Mouse (Mus musculus) liver, embryonic 11.5 days (tissue): Measurements from ENCODE around the gene Lamb1. TPM values are rescaled to one million over a fixed set of nuclear protein-coding genes. Genes with fewer than 3 reads are reported as not detected.

Experiments used
- ATAC-seq: fragments of 200-750 bp; cut with Nextera tagmentation; replicated peaks from 2 replicates; pipeline ENCODE4 v1.8.0; 2017; ENCODE audit warnings: moderate number of reproducible peaks, mild to moderate bottlenecking, moderate TSS enrichment, moderate library complexity; ENCODE audit not compliant: low FRiP score
- DNase-seq: peaks from one replicate; pipeline ENCODE4 v3.0.0-alpha.2; 2017; ENCODE audit warnings: low spot score
- H3K27ac ChIP-seq: fragments of 300-500 bp; sonication (generic); 2 replicates; pipeline ENCODE4 v1.5.1; 2014; ENCODE audit warnings: mild to moderate bottlenecking, low read depth, low read length, control low read depth
- H3K27me3 ChIP-seq: fragments of 300-500 bp; sonication (generic); replicated peaks from 2 replicates; pipeline ENCODE4 v1.6.1; 2014; ENCODE audit warnings: low read length, mixed read lengths; ENCODE audit not compliant: control insufficient read depth, insufficient read depth
- H3K36me3 ChIP-seq: fragments of 300-500 bp; sonication (generic); 2 replicates; pipeline ENCODE4 v1.6.1; 2014; ENCODE audit warnings: mild to moderate bottlenecking, low read length, moderate library complexity, mixed read lengths; ENCODE audit not compliant: control insufficient read depth, insufficient read depth
- H3K4me1 ChIP-seq: fragments of 300-500 bp; sonication (generic); replicated peaks from 2 replicates; pipeline ENCODE4 v1.6.1; 2014; ENCODE audit warnings: low read length, mixed read lengths; ENCODE audit not compliant: control insufficient read depth, insufficient read depth
- H3K4me2 ChIP-seq: fragments of 300-500 bp; sonication (generic); 2 replicates; pipeline ENCODE4 v1.6.1; 2014; ENCODE audit warnings: mild to moderate bottlenecking, control low read depth, moderate library complexity
- H3K4me3 ChIP-seq: fragments of 300-500 bp; sonication (generic); 2 replicates; pipeline ENCODE4 v1.5.1; 2014; ENCODE audit warnings: low read depth, low read length, control low read depth
- H3K9ac ChIP-seq: fragments of 300-500 bp; sonication (generic); 2 replicates; pipeline ENCODE4 v1.6.1; 2014; ENCODE audit warnings: low read depth, low read length, control low read depth
- H3K9me3 ChIP-seq: fragments of 300-500 bp; sonication (generic); 2 replicates; pipeline ENCODE4 v1.6.1; 2016; ENCODE audit warnings: low read length, inconsistent platforms, mixed read lengths; ENCODE audit not compliant: control insufficient read depth
- WGBS: fragments of 180-500 bp; shearing (Covaris S2); extraction: QIAGEN DNeasy Blood & Tissue Kit; methylation state at CpG from one replicate; pipeline ENCODE4 v1.1.7; 2014; 5-methylcytosine and 5-hydroxymethylcytosine counted together
- polyA plus RNA-seq: library from polyadenylated mRNA; unstranded; fragments of >200 nt; fragmentation: Nextera tagmentation; extraction: Ambion mirVana; gene quantifications from 2 replicates; pipeline ENCODE4 v1.2.1, GENCODE M21; 2014

Gene Lamb1
- polyA plus RNA-seq, 1 experiment from 2014 or later, result 17.0 TPM

DNA sequence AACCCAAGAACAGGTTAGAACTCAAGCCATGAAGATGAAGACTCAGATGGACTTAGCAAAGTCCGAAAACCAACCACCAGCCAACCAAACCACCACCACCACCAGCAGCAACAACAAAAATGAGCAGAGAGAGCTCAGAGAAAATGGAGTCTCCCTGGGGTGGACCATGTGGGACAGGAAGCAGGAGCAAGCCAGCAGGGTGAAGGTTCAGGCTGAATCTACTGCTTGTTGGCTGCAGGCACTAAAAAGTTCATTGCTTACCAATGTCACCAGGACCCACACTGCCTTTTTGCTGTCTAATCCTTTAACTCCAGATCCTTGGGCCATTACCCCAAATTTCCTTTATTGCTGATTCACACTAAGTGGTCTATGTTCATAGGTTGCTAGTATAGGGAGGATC is 32.4 kb upstream of the Lamb1 start:
- H3K9ac ChIP-seq, result no peak overlapping the region
- no peaks in the 10 kb centered on the region for H3K36me3 ChIP-seq
- no peaks in the 10 kb centered on the region for H3K27me3 ChIP-seq
- H3K4me2 ChIP-seq, result no peak overlapping the region
- H3K27ac ChIP-seq, result no peak overlapping the region
- 65% methylated on average over 1 of the region's 1 CpGs for whole genome bisulfite sequencing
- H3K9me3 ChIP-seq, result no peaks in the 10 kb centered on the region
- no peaks in the 10 kb centered on the region for H3K4me1 ChIP-seq
- DNase-seq (no peak), ATAC-seq (no peak)
- H3K4me3 ChIP-seq, result no peak overlapping the region

DNA sequence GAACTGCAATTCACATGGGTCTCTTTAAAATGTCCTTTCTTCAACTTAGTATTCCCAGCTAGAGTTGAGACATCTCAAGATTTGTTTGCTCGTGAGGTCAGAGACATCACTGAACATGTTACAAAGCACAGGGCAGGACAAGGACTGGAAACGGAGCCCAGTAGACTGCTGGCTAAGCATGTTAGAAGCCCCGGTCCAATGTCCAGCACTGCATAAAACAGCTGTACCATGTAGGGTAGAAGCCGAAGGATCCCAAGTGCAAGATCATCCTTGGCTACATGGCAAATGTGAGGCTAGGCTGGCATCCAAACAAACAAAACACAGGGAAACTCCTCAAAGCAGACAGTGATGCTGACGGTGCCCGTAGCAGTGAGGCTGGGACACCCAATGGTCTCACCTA is 30.0 kb upstream of the Lamb1 start:
- WGBS, result 88% methylated on average over 6 of the region's 6 CpGs

DNA sequence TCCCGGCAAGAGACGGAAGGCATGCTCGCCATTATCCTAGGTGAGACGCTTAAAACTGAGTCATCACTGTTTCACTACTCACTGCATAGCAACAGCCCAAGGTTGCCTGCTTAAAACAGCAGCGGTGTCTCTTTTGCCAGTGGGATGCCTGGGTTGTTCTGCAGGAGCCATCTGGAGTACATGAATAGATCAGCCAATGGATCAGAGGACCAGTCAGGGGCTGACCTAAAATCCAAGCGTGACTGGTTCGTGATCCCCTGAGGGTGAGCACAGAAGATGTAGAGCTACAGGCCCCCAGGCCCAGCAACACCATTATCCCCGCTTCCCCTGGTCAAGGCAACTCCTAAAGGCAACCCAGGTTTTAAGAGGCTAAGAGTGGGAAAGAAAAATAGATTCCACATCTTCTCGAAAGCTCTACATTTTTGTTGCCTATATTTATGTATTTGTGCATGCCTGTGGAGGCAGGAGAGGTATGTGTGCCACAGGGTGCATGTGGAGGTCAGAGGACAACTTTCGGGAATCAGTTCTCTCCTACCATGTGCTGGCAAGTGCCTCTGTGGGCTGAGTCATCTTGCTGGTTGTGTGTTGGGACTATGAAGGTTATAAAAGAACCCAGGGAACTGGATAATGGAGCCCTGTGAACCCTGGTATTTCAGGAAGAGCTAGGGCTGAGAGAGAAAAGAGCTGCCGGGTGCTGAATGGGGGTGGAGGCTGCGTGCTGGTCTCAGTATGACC is 28.0 kb upstream of the Lamb1 start:
- Histone ChIP-seq H3K27me3 (no peaks in the 10 kb centered on the region), H3K9me3 (no peaks in the 10 kb centered on the region), H3K4me1 (no peaks in the 10 kb centered on the region), H3K4me2 (no peak overlapping the region), H3K4me3 (no peak overlapping the region), H3K27ac (no peak overlapping the region), H3K9ac (no peak overlapping the region), H3K36me3 (no peaks in the 10 kb centered on the region)
- WGBS, result 75% methylated on average over 12 of the region's 12 CpGs
- no peak for ATAC-seq
- DNase-seq, result no peak

More for the DNA sequence above, 30.0 kb upstream of the Lamb1 start:
- H3K27ac ChIP-seq, result no peak overlapping the region
- H3K9ac ChIP-seq, result no peak overlapping the region
- no peaks in the 10 kb centered on the region for H3K27me3 ChIP-seq
- H3K9me3 ChIP-seq, result no peaks in the 10 kb centered on the region
- H3K4me3 ChIP-seq, result no peak overlapping the region
- ATAC-seq, result no peak
- no peaks in the 10 kb centered on the region for H3K4me1 ChIP-seq
- H3K4me2 ChIP-seq, result no peak overlapping the region
- no peak for DNase-seq
- H3K36me3 ChIP-seq, result no peaks in the 10 kb centered on the region

DNA sequence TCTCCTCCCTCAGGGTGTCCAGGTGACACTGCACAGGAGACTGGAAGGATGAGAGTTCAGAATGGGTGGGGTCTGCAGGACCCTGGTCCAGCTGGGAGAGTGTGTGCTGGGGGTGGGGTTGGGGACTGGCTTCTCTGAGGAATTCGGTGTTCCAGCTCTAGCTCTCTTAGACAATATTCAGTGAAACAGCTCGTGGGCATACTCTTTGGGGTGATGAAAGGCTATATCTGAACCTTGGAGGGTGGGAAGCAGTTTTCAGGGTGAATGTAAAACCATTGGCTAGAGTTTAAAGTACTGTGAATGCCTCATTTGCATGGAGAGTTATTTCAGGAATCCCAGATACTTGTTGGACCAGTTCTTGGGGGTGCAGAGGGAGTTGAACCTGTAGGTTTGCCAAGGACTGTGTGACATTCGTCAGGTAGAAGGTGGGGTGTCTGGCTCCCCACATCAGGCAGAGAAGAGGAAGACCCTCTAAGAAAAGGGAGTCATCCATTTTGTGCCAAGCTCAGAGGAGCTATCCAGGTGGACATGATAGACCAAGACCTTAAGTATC is 25.9 kb upstream of the Lamb1 start:
- no peak for DNase-seq
- no peaks in the 10 kb centered on the region for H3K9me3 ChIP-seq
- 80% methylated on average over 3 of the region's 3 CpGs for WGBS
- ATAC-seq, result no peak
- H3K36me3 ChIP-seq, result no peaks in the 10 kb centered on the region
- no peaks in the 10 kb centered on the region for H3K27me3 ChIP-seq
- H3K27ac ChIP-seq, result no peak overlapping the region
- no peaks in the 10 kb centered on the region for H3K4me1 ChIP-seq
- H3K9ac ChIP-seq, result no peak overlapping the region
- H3K4me3 ChIP-seq, result no peak overlapping the region
- H3K4me2 ChIP-seq, result no peak overlapping the region

DNA sequence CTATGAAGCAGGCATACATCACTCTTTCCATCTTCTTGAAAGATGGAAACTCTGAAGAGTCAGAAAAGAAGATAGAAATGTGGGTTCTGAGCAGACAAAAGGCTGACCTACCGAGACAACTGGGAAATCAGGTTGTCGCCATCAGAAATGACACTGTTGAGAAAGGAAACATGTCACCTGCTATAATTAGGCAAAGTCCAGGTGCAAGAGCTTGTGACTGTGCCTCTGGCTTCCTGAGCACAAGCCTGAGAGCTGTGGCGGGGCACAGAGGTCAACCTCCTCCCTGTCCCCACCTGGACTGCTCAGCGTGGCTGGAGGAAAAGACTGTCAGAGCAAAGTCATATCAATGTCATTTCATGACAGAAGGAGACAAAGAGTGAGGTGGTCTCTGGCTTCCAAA is 25.2 kb upstream of the Lamb1 start:
- no peak overlapping the region for H3K9ac ChIP-seq
- ATAC-seq, result no peak

DNA sequence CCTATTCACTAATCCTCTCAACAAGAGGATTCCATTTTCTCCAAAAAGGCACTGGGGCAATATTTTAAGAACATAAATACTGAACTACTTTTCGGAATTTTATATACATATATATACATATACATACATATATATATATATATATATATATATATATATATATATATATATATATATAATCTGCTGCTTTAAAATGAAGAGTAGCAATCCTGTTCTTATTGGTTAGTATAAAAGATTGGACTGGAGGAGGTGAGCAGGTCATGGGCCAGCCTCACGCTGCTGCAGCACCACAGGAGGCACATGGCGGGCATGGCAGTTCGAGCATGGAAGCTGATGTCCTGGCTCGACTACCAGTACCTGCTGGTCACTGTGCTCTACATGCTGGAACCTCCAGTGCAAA is 24.6 kb upstream of the Lamb1 start, which contains the start of gene Gm6993:
TSS of gene Gm6993 (plus strand) at position 301 of the 400 bp plus-strand sequence.
- no peak within 1 kb of the TSS for H3K4me3 ChIP-seq
- ATAC-seq, result no peak
- no peak within 1 kb of the TSS for H3K9ac ChIP-seq
- DNase-seq, result no peak
- no peaks in the 10 kb centered on the region for H3K36me3 ChIP-seq
- H3K4me2 ChIP-seq, result no peak within 1 kb of the TSS
- H3K9me3 ChIP-seq, result no peaks in the 10 kb centered on the region
- WGBS, result 82% methylated on average over 5 of the region's 5 CpGs
- no peak within 1 kb of the TSS for H3K27ac ChIP-seq
- H3K4me1 ChIP-seq, result no peaks in the 10 kb centered on the region
- H3K27me3 ChIP-seq, result no peaks in the 10 kb centered on the region

More for the DNA sequence above, 25.2 kb upstream of the Lamb1 start:
- Histone ChIP-seq H3K36me3 (no peaks in the 10 kb centered on the region), H3K27me3 (no peaks in the 10 kb centered on the region), H3K27ac (no peak overlapping the region), H3K4me3 (no peak overlapping the region), H3K4me1 (no peaks in the 10 kb centered on the region), H3K4me2 (no peak overlapping the region), H3K9me3 (no peaks in the 10 kb centered on the region)
- 66% methylated on average over 4 of the region's 4 CpGs for WGBS
- DNase-seq, result no peak

DNA sequence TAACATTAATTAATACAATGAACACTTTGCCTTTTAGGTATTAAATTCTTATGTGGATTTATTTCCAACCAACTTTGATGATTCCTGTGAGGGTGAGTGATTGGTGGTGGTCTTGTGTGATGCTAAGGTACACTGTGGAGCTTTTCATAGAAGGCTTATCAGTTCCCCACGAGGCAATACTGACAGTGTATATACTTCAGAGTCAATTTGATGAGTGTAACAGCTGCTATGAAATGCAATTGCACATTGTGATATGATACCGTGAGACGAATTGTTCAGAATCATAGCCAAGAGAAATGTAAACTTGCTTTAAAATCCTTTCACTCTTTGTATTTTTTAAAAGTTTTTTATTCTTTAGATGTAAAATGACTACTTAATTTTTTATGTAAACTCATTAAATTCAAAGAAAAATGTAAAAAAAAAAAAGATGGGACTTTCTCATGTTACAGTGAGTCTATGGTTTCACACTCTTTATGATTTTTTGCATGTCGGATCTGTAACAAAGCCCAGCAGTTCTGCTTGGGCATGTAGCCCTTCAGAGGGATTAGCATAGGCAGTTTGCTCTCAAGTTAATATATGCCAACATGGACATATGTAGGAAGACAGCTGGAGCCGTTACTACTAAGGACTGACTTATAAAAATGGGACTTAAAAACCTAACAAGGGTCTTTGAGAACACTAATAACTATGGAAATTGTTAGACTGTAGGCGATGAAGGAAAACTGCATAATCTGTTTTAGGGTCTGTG is 23.3 kb upstream of the Lamb1 start:
- DNase-seq (no peak), ATAC-seq (no peak)

DNA sequence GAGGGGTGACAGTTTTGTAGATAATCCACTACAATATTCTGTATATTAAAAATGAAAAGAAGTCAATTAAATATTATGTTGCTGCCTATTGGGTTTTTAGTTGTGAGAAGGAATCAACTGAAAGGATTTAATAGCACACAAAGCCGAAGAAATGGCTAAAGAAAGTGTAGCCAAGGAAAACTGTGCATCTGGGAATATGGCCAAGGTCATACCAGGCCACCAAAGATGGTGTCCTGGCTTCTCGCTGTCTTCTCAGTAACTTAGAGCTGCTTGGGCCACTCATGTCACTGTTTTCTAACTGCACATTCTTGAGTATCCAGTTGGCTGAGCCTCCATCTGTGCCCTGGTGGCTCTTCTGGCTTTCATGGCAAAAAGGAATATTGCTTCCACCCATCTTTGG is 21.0 kb upstream of the Lamb1 start:
- H3K27me3 ChIP-seq, result no peaks in the 10 kb centered on the region
- no peaks in the 10 kb centered on the region; the same call in 1 of the 2 replicates for H3K4me1 ChIP-seq
- no peak overlapping the region for H3K27ac ChIP-seq
- DNase-seq, result no peak
- no peak overlapping the region for H3K4me2 ChIP-seq
- H3K9ac ChIP-seq, result no peak overlapping the region
- ATAC-seq, result no peak
- H3K9me3 ChIP-seq, result no peaks in the 10 kb centered on the region
- H3K36me3 ChIP-seq, result no peaks in the 10 kb centered on the region
- no peak overlapping the region for H3K4me3 ChIP-seq
- 75% methylated on average over 2 of the region's 2 CpGs for WGBS

More for the DNA sequence above, 23.3 kb upstream of the Lamb1 start:
- H3K9me3 ChIP-seq, result no peaks in the 10 kb centered on the region
- no peak overlapping the region for H3K4me2 ChIP-seq
- H3K27me3 ChIP-seq, result no peaks in the 10 kb centered on the region
- H3K4me1 ChIP-seq, result no peaks in the 10 kb centered on the region
- H3K4me3 ChIP-seq, result no peak overlapping the region
- 70% methylated on average over 6 of the region's 6 CpGs for WGBS
- no peaks in the 10 kb centered on the region for H3K36me3 ChIP-seq
- no peak overlapping the region for H3K9ac ChIP-seq
- no peak overlapping the region for H3K27ac ChIP-seq
